Mouse (Mus musculus) monocyte, adult 2 months (primary cell): ENCODE results near the gene Mpig6b.

Experiments
- DNase-seq, 2 experiments: peaks; one replicate each; pipeline ENCODE4 v3.0.0; 2022; ENCODE audit warnings: low spot score in 2 of 2, low read depth in 1 of 2

Gene Mpig6b

GRCm38 (mm10) chr17:35019894-35020293 lies 46.1 kb downstream of the Mpig6b start:
- no peak for DNase-seq

DNA sequence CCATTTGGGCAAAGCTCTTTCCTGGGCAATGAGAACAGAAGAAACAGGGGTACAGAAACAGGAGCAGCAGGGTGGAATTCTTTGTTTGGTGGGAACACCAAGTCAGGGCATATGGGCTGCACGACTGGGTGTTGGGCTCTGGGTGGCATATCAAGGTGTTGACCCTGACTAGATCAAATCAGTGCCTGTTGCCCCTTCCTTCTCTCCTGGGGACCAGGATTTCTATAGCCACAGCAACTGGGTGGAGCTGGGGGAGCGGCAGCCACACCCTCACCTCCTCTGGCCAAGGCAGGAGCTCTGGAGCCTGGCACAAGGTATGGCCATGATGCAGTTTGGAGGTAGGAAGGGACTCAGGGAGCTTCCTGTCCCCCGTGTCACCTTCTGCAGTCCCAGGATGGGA lies 47.8 kb downstream of the Mpig6b start:
- no peak for DNase-seq

GRCm38 (mm10) chr17:35017706-35018030 lies 48.3 kb downstream of the Mpig6b start:
- no peak for DNase-seq

GRCm38 (mm10) chr17:35016791-35017705 lies 48.9 kb downstream of the Mpig6b start:
- no peak for DNase-seq

- DNase-seq, result no peak
These were observed 49.6 kb downstream of the Mpig6b start, which contains the start of gene Vwa7 for GRCm38 (mm10) chr17:35016376-35016775. Gene Vwa7 (plus strand): TSS chr17:35016579.

DNA sequence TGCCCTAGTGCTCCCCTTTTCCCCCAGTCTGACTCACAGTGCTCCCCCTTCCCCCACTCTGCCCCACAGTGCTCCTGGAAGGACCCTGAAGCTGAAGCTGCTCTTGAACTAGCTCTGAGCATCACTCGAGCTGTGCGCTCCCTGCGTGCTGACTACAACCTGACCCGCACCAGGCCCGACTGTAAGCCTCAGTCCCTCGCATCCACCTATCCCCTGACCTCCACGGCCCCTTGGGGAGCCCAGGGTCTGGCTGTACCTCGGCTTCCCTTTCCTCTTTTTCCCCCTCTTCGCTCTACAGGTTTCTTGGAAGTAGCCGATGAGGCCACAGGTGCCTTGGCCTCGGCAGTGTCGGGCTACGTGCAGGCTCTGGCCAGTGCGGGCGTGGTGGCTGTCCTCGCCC lies 50.7 kb downstream of the Mpig6b start:
- DNase-seq, result no peak

DNA sequence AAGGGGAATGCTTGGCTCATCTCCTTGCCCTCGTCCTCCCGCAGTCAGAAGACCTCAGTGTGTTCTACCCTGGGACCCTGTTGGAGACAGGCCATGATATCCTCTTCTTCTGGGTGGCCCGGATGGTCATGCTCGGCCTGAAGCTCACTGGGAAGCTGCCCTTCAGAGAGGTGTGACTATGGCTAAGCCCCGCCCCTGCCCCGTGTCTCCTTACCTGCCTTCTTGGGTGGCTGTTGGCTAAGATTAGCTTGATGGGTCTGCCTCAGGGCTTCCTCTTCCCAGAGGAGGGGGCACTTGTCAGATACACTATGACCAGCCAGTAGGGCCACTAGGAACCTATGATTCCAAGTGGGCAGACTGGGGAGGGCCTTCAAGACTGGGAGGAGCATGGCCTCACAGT lies 52.8 kb downstream of the Mpig6b start:
- no peak for DNase-seq
